Mouse (Mus musculus): ENCODE data around the gene Gm815.

GRCm38 (mm10) chr19:26871096-26871495 lies 14.6 kb upstream of the Gm815 start:
- TF ChIP-seq POLR2A (IDR thresholded peaks at IDR 0.05; ENCODE audit: insufficient read depth, low read depth, low read length): no peak
- no peak for TF ChIP-seq CTCF (IDR thresholded peaks at IDR 0.05; ENCODE audit: insufficient read depth, low read depth, low read length)

Measured in olfactory bulb, adult 2 months (tissue).